ENCODE assay signal across 9 mouse cellular contexts in the genomic region with DNA sequence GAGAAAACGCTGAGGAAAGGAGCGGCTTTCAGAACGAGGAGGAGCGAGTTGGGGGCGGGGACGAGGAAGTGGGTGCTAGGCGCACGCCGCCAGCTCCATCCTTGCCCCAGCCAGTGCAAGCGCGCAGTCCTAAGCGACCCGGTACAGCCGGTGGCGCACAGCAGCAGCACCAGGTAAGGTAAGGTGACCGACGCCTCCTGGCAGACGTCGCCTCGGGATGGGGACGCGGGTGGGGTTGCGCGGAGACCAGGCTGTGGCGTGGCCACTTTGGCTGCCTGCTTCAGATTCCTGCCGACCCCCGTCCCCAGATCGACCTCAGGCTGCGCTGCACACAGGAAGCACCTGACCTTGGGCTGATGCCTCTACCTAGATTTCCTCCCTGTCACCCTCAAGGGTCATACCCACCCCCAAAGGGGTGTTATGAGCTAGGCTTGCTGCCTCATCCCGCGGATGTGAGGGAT. TPM values are rescaled to one million over a fixed set of nuclear protein-coding genes. Genes with fewer than 3 reads are reported as not detected.
DNase-seq lines count a peak whose midpoint lies in the region; ATAC-seq and TF ChIP-seq lines count a peak whose summit lies in the region.
"Had no signal": no experiment of that assay in that cellular context is flagged by ENCODE, and none has a peak within 500 bp of the region (broad histone marks: within the 10 kb centered on the region; RNA-seq: fewer than 3 reads in every experiment).

A gene (plus strand): TSS at position 109 of the 461 bp plus-strand sequence.

- peak within 1 kb of the TSS; percentile 56 for H3K4me3 ChIP-seq in heart, embryonic 10.5 days
- peak within 1 kb of the TSS; percentile 40 for H3K4me3 ChIP-seq in embryonic facial prominence, embryonic 13.5 days
- peak within 1 kb of the TSS; percentile 17 for H3K4me3 ChIP-seq in intestine, embryonic 15.5 days (replicated peaks)
- H3K4me3 ChIP-seq in midbrain, postnatal 0 days (ENCODE audit: low read depth, low read length): peak within 1 kb of the TSS; percentile 52

- H3K9me3 ChIP-seq in heart, embryonic 10.5 days: no peaks in the 10 kb centered on the region
- H3K9me3 ChIP-seq in embryonic facial prominence, embryonic 13.5 days: no peaks in the 10 kb centered on the region
- no peaks in the 10 kb centered on the region for H3K9me3 ChIP-seq in intestine, embryonic 15.5 days
- no peaks in the 10 kb centered on the region for H3K9me3 ChIP-seq in midbrain, postnatal 0 days (ENCODE audit: low read length)

- TF ChIP-seq CTCF in midbrain, postnatal 0 days (IDR thresholded peaks at IDR 0.05): no peak

- H3K4me1 ChIP-seq in heart, embryonic 10.5 days: peaks cover 25% of the 10 kb centered on the region
- H3K4me1 ChIP-seq in embryonic facial prominence, embryonic 13.5 days: peaks cover 9% of the 10 kb centered on the region
- 0 out of 2 replicates have a peak, but pooled peaks cover 4% of the 10 kb centered on the region for H3K4me1 ChIP-seq in intestine, embryonic 15.5 days (replicated peaks)
- peaks cover 6% of the 10 kb centered on the region; the same call in 1 of the 2 replicates for H3K4me1 ChIP-seq in midbrain, postnatal 0 days (ENCODE audit: insufficient read depth, low read length)

- 2% methylated on average over 31 of the region's 31 CpGs for WGBS in heart, embryonic 10.5 days
- WGBS in embryonic facial prominence, embryonic 13.5 days: under 1% methylated on average over 30 of the region's 31 CpGs
- 2% methylated on average over 31 of the region's 31 CpGs for WGBS in intestine, embryonic 15.5 days
- WGBS in midbrain, postnatal 0 days: 1% methylated on average over 30 of the region's 31 CpGs

- DNase-seq in heart, embryonic 10.5 days (ENCODE audit: low spot score): no peak
- DNase-seq in heart, adult 9 months (ENCODE audit: low spot score in 2 of 2): no peak
- DNase-seq in CD4-positive, CD25-positive, alpha-beta regulatory T cell, adult 2 months (ENCODE audit: low read depth, low spot score): peak; percentile 73
- DNase-seq in midbrain, postnatal 0 days (ENCODE audit: low spot score): no peak
- DNase-seq in urinary bladder, postnatal 4 days (ENCODE audit: low spot score in 2 of 2): no peak
- DNase-seq in yolk sac, embryonic 10.5 days (ENCODE audit: low spot score): no peak

- no peak for ATAC-seq in embryonic facial prominence, embryonic 13.5 days (ENCODE audit: insufficient number of reproducible peaks, insufficient read depth, low FRiP score, low TSS enrichment, low read depth)
- ATAC-seq in intestine, embryonic 15.5 days: no peak
- ATAC-seq in midbrain, postnatal 0 days (ENCODE audit: low FRiP score): peak; percentile 73; the same call in 1 of the 2 replicates

- no peaks in the 10 kb centered on the region for H3K36me3 ChIP-seq in heart, embryonic 10.5 days
- H3K36me3 ChIP-seq in embryonic facial prominence, embryonic 13.5 days: no peaks in the 10 kb centered on the region
- no peaks in the 10 kb centered on the region for H3K36me3 ChIP-seq in intestine, embryonic 15.5 days
- no peaks in the 10 kb centered on the region for H3K36me3 ChIP-seq in midbrain, postnatal 0 days (ENCODE audit: insufficient read depth, low read length)

- H3K4me2 ChIP-seq in embryonic facial prominence, embryonic 13.5 days: peak within 1 kb of the TSS; percentile 72
- H3K4me2 ChIP-seq in intestine, embryonic 15.5 days (replicated peaks): peak within 1 kb of the TSS; percentile 60
- H3K4me2 ChIP-seq in midbrain, postnatal 0 days (ENCODE audit: low read depth, low read length, poor library complexity, severe bottlenecking): peak within 1 kb of the TSS; percentile 89

- peaks cover 48% of the 10 kb centered on the region for H3K27me3 ChIP-seq in heart, embryonic 10.5 days (ENCODE audit: insufficient read depth, poor library complexity, severe bottlenecking)
- peaks cover 45% of the 10 kb centered on the region for H3K27me3 ChIP-seq in embryonic facial prominence, embryonic 13.5 days
- H3K27me3 ChIP-seq in intestine, embryonic 15.5 days (replicated peaks): peaks cover 22% of the 10 kb centered on the region
- H3K27me3 ChIP-seq in midbrain, postnatal 0 days (ENCODE audit: insufficient read depth, low read length): no peaks in the 10 kb centered on the region

- H3K27ac ChIP-seq in heart, embryonic 10.5 days: no peak within 1 kb of the TSS
- H3K27ac ChIP-seq in embryonic facial prominence, embryonic 13.5 days: no peak within 1 kb of the TSS
- no peak within 1 kb of the TSS for H3K27ac ChIP-seq in intestine, embryonic 15.5 days
- no peak within 1 kb of the TSS for H3K27ac ChIP-seq in midbrain, postnatal 0 days (ENCODE audit: low read depth, low read length)
- H3K27ac ChIP-seq: liver, embryonic 14.5 days had no signal

- H3K9ac ChIP-seq in embryonic facial prominence, embryonic 13.5 days: peak within 1 kb of the TSS; percentile 57
- no peak within 1 kb of the TSS for H3K9ac ChIP-seq in intestine, embryonic 15.5 days
- peak within 1 kb of the TSS; percentile 73 for H3K9ac ChIP-seq in midbrain, postnatal 0 days (replicated peaks; ENCODE audit: low read length, poor library complexity, severe bottlenecking)
- H3K9ac ChIP-seq: liver, embryonic 14.5 days had no signal

RNA-seq across cellular contexts. Expression of the gene that starts here (rescaled TPM):
- polyA plus RNA-seq in heart, embryonic 10.5 days (2016; fragmentation: Nextera tagmentation; extraction: Ambion mirVana): 0.07 and 0.09 TPM in 2 replicates
- 0.08 TPM in 1 of 2 replicates, not detected in the other for polyA plus RNA-seq in embryonic facial prominence, embryonic 13.5 days (2015; fragmentation: Nextera tagmentation; extraction: Ambion mirVana)
- 0.09 and 0.11 TPM in 2 replicates for polyA plus RNA-seq in intestine, embryonic 15.5 days (2015; fragmentation: Nextera tagmentation; extraction: Ambion mirVana)
- total RNA-seq in midbrain, postnatal 0 days (2014; rRNA removed): 2.0 and 2.3 TPM in 2 replicates
- polyA plus RNA-seq in midbrain, postnatal 0 days (2015; fragmentation: Nextera tagmentation; extraction: Ambion mirVana): 1.2 and 1.5 TPM in 2 replicates
